In the genomic region with DNA sequence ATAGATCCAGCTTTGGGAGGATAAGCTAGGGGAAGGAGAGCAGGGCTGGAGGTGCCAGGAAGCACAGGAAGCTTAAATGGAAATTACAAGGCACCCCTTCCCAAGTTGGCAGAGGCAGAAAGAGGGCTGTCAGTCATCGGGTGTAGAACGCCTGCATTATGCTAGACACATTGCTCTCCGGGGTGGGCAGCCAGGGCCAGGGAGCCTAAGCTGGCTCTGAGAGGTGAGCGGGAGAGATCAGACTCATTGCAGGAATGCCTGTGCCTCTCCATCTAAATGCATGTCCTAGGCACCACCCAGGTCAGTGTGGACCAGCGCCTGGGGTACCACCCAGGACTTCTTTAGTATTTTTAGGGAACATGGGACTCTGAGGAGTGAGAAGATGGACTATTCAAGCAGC, we compare ENCODE assay signal across 28 mouse cellular contexts.
"Had no signal": no experiment of that assay in that cellular context is flagged by ENCODE, and none has a peak within 500 bp of the region (broad histone marks: within the 10 kb centered on the region; RNA-seq: fewer than 3 reads in every experiment).

No protein-coding gene starts in this region.

- H3K9ac ChIP-seq: embryonic facial prominence, embryonic 12.5 days; embryonic facial prominence, embryonic 13.5 days; embryonic facial prominence, embryonic 15.5 days; forebrain, embryonic 12.5 days; forebrain, embryonic 13.5 days; forebrain, embryonic 15.5 days; forebrain, postnatal 0 days had no signal

- H3K4me3 ChIP-seq: embryonic facial prominence, embryonic 10.5 days; embryonic facial prominence, embryonic 12.5 days; embryonic facial prominence, embryonic 13.5 days; embryonic facial prominence, embryonic 15.5 days; erythroblast, embryonic 14.5 days; forebrain, embryonic 10.5 days; forebrain, embryonic 12.5 days; forebrain, embryonic 13.5 days; forebrain, embryonic 15.5 days; gastrocnemius, adult 2 months; heart, adult 2 months had no signal

- H3K4me2 ChIP-seq: embryonic facial prominence, embryonic 12.5 days; embryonic facial prominence, embryonic 13.5 days; embryonic facial prominence, embryonic 15.5 days; forebrain, embryonic 12.5 days; forebrain, embryonic 13.5 days; forebrain, embryonic 15.5 days had no signal

- H3K36me3 ChIP-seq: embryonic facial prominence, embryonic 12.5 days; forebrain, embryonic 12.5 days; forebrain, embryonic 15.5 days had no signal

- H3K9me3 ChIP-seq: embryonic facial prominence, embryonic 10.5 days; embryonic facial prominence, embryonic 12.5 days; embryonic facial prominence, embryonic 13.5 days; embryonic facial prominence, embryonic 15.5 days; forebrain, embryonic 10.5 days; forebrain, embryonic 12.5 days; forebrain, embryonic 13.5 days; forebrain, embryonic 15.5 days had no signal

- ATAC-seq: forebrain, embryonic 13.5 days; forebrain, embryonic 14.5 days; forebrain, embryonic 15.5 days; forebrain, embryonic 16.5 days; forebrain, postnatal 0 days had no signal

- H3K27ac ChIP-seq: embryonic facial prominence, embryonic 10.5 days; embryonic facial prominence, embryonic 12.5 days; embryonic facial prominence, embryonic 13.5 days; embryonic facial prominence, embryonic 15.5 days; forebrain, embryonic 10.5 days; forebrain, embryonic 12.5 days; forebrain, embryonic 13.5 days; forebrain, embryonic 15.5 days; gastrocnemius, adult 2 months; heart, adult 2 months had no signal

- DNase-seq: cerebellum, adult 2 months; cerebellum, adult 8-10 months; cerebellum, adult 9-10 months; cerebellum, adult 9-11 months; cerebellum, postnatal 10 days; cerebellum, postnatal 14 days; cerebellum, postnatal 25 days; cerebellum, postnatal 36 days; embryo, embryonic 11 days; forebrain, postnatal 0 days; gastrocnemius, adult 2 months; gastrocnemius, postnatal 10 days; gastrocnemius, postnatal 14 days; gastrocnemius, postnatal 25 days; gastrocnemius, postnatal 36 days; heart, adult 18-20 months had no signal

- H3K27me3 ChIP-seq: embryonic facial prominence, embryonic 12.5 days; embryonic facial prominence, embryonic 13.5 days; embryonic facial prominence, embryonic 15.5 days; forebrain, embryonic 12.5 days; forebrain, embryonic 13.5 days; forebrain, embryonic 15.5 days had no signal
